Mouse (Mus musculus): ENCODE results near the gene Mmp24. TPM values are rescaled to one million over a fixed set of nuclear protein-coding genes. Genes with fewer than 3 reads are reported as not detected.
A peak's percentile ranks its signal among the peaks of the same experiment; 100 is the strongest.
"Not testable (repeated sequence)": the region's sequence is repeated elsewhere in the genome, so short reads cannot be mapped to it uniquely, and the experiment has no call there.

Mmp24 gene
- 1 to 10 TPM; 1.2 to 2.3 TPM for total RNA-seq (2021)
- long read RNA-seq, experiment 1, full-length matches to known transcripts: 4 of 6 reads
- long read RNA-seq, experiment 1, partial matches to known transcripts: 2 of 6 reads
- long read RNA-seq, experiment 1, other reads (novel, unspliced or antisense): 0 of 6 reads
- long read RNA-seq, experiment 2, partial matches to known transcripts: 1 of 2 reads
- long read RNA-seq, experiment 2, other reads (novel, unspliced or antisense): 1 of 2 reads

GRCm38 (mm10) chr2:155774927-155775684 lies at the start of gene Mmp24:
Gene Mmp24, plus strand, starts transcription at chr2:155775342.
- DNase-seq (ENCODE audit: low spot score in 2 of 2): no peak

- no peak for DNase-seq (ENCODE audit: low spot score in 2 of 2)
These were observed 48.8 kb upstream of the Mmp24 start for GRCm38 (mm10) chr2:155726302-155726701.

GRCm38 (mm10) chr2:155727764-155728395 lies 47.3 kb upstream of the Mmp24 start:
- no peak for DNase-seq (ENCODE audit: low spot score in 2 of 2)

GRCm38 (mm10) chr2:155728742-155729141 lies 46.4 kb upstream of the Mmp24 start:
- no peak for DNase-seq (ENCODE audit: low spot score in 2 of 2)

- DNase-seq (ENCODE audit: low spot score in 2 of 2): peak; percentile 84 to 87
These were observed 45.9 kb upstream of the Mmp24 start, which contains the start of gene Edem2 for GRCm38 (mm10) chr2:155729158-155729645. Gene Edem2, minus strand, starts transcription at chr2:155729475.

GRCm38 (mm10) chr2:155735080-155735479 lies 40.1 kb upstream of the Mmp24 start:
- no peak for DNase-seq (ENCODE audit: low spot score in 2 of 2)

- DNase-seq (ENCODE audit: low spot score in 2 of 2): not testable (repeated sequence)
These were observed 39.4 kb upstream of the Mmp24 start, which contains the start of gene Gm17581 for GRCm38 (mm10) chr2:155735766-155736165. Gene Gm17581, minus strand, starts transcription at chr2:155735866.

- no peak for DNase-seq (ENCODE audit: low spot score in 2 of 2)
These were observed 38.2 kb upstream of the Mmp24 start for GRCm38 (mm10) chr2:155736936-155737335.

- no peak for DNase-seq (ENCODE audit: low spot score in 2 of 2)
These were observed 37.3 kb upstream of the Mmp24 start for GRCm38 (mm10) chr2:155737803-155738202.

GRCm38 (mm10) chr2:155742211-155742610 lies 32.9 kb upstream of the Mmp24 start:
- DNase-seq (ENCODE audit: low spot score in 2 of 2): no peak

- DNase-seq (ENCODE audit: low spot score in 2 of 2): peak; percentile 55 to 57
These were observed 32.2 kb upstream of the Mmp24 start for GRCm38 (mm10) chr2:155742931-155743337.

- DNase-seq (ENCODE audit: low spot score in 2 of 2): no peak
These were observed 31.8 kb upstream of the Mmp24 start for GRCm38 (mm10) chr2:155743351-155743750.

- DNase-seq (ENCODE audit: low spot score in 2 of 2): no peak
These were observed 29.7 kb upstream of the Mmp24 start for GRCm38 (mm10) chr2:155745487-155745886.

GRCm38 (mm10) chr2:155749394-155749793 lies 25.7 kb upstream of the Mmp24 start:
- DNase-seq (ENCODE audit: low spot score in 2 of 2): no peak

GRCm38 (mm10) chr2:155751014-155751786 lies 23.9 kb upstream of the Mmp24 start, which contains the start of gene Procr:
Gene Procr, plus strand, starts transcription at chr2:155751117.
- DNase-seq (ENCODE audit: low spot score in 2 of 2): peak; percentile 54 to 65

GRCm38 (mm10) chr2:155755746-155756145 lies 19.4 kb upstream of the Mmp24 start:
- DNase-seq (ENCODE audit: low spot score in 2 of 2): peak; percentile 68 to 74

- no peak for DNase-seq (ENCODE audit: low spot score in 2 of 2)
These were observed 18.1 kb upstream of the Mmp24 start for GRCm38 (mm10) chr2:155756855-155757566.

- peak; percentile 74 to 76 for DNase-seq (ENCODE audit: low spot score in 2 of 2)
These were observed 10.3 kb upstream of the Mmp24 start for GRCm38 (mm10) chr2:155764679-155765418.

- DNase-seq (ENCODE audit: low spot score in 2 of 2): no peak
These were observed 1.5 kb upstream of the Mmp24 start for GRCm38 (mm10) chr2:155773664-155774063.

All from adrenal gland, adult 18-20 months (tissue).